Mouse (Mus musculus): Measurements from ENCODE around the gene Pik3c2b. TPM values are rescaled to one million over a fixed set of nuclear protein-coding genes. Genes with fewer than 3 reads are reported as not detected.
A peak's percentile ranks its signal among the peaks of the same experiment; 100 is the strongest.

Gene Pik3c2b
- total and polyA plus RNA-seq, 2 experiments from 2014 or later = 9.2 to 21.3 TPM

- no peak overlapping the region for H3K4me2 ChIP-seq (ENCODE audit: low read depth, low read length, poor library complexity, severe bottlenecking)
- WGBS = 59% methylated on average over 5 of the region's 5 CpGs
- H3K27ac ChIP-seq (ENCODE audit: low read depth, low read length) = no peak overlapping the region
- H3K9me3 ChIP-seq (ENCODE audit: low read length) = no peaks in the 10 kb centered on the region
- no peaks in the 10 kb centered on the region for H3K27me3 ChIP-seq (ENCODE audit: insufficient read depth, low read length)
- no peak for ATAC-seq (ENCODE audit: low FRiP score)
- H3K36me3 ChIP-seq (ENCODE audit: insufficient read depth, low read length) = peaks cover 42% of the 10 kb centered on the region
- H3K9ac ChIP-seq (replicated peaks; ENCODE audit: low read length, poor library complexity, severe bottlenecking) = no peak overlapping the region
- H3K4me1 ChIP-seq (ENCODE audit: insufficient read depth, low read length) = peaks cover 5% of the 10 kb centered on the region; the same call in 1 of the 2 replicates
- no peak overlapping the region for H3K4me3 ChIP-seq (ENCODE audit: low read depth, low read length)
- DNase-seq (ENCODE audit: low spot score) = no peak
- TF ChIP-seq CTCF (IDR thresholded peaks at IDR 0.05) = no peak
Observed at GRCm38 (mm10) chr1:133068268-133068667, 22.8 kb downstream of the Pik3c2b start.

- H3K9ac ChIP-seq (replicated peaks; ENCODE audit: low read length, poor library complexity, severe bottlenecking) = no peak overlapping the region
Observed at GRCm38 (mm10) chr1:133068669-133069274, 23.3 kb downstream of the Pik3c2b start.

GRCm38 (mm10) chr1:133069275-133070120 is 24.0 kb downstream of the Pik3c2b start:
- Histone ChIP-seq H3K9me3 (ENCODE audit: low read length) (no peaks in the 10 kb centered on the region), H3K36me3 (ENCODE audit: insufficient read depth, low read length) (peaks cover 44% of the 10 kb centered on the region), H3K27me3 (ENCODE audit: insufficient read depth, low read length) (no peaks in the 10 kb centered on the region), H3K4me2 (ENCODE audit: low read depth, low read length, poor library complexity, severe bottlenecking) (no peak overlapping the region), H3K9ac (replicated peaks; ENCODE audit: low read length, poor library complexity, severe bottlenecking) (no peak overlapping the region), H3K27ac (ENCODE audit: low read depth, low read length) (0 out of 2 replicates have a peak overlapping the region, but pooled peaks have one; percentile 3), H3K4me3 (ENCODE audit: low read depth, low read length) (no peak overlapping the region), H3K4me1 (ENCODE audit: insufficient read depth, low read length) (peaks cover 5% of the 10 kb centered on the region; the same call in 1 of the 2 replicates)
- no peak for TF ChIP-seq CTCF (IDR thresholded peaks at IDR 0.05)
- DNase-seq (ENCODE audit: low spot score) (no peak), ATAC-seq (ENCODE audit: low FRiP score) (0 out of 2 replicates have a peak, but pooled peaks have one; percentile 7)
- WGBS = 82% methylated on average over 12 of the region's 12 CpGs

More at GRCm38 (mm10) chr1:133068669-133069274, 23.3 kb downstream of the Pik3c2b start:
- Histone ChIP-seq H3K36me3 (ENCODE audit: insufficient read depth, low read length) (peaks cover 42% of the 10 kb centered on the region), H3K4me2 (ENCODE audit: low read depth, low read length, poor library complexity, severe bottlenecking) (no peak overlapping the region), H3K27ac (ENCODE audit: low read depth, low read length) (0 out of 2 replicates have a peak overlapping the region, but pooled peaks have one; percentile 3), H3K4me1 (ENCODE audit: insufficient read depth, low read length) (peaks cover 5% of the 10 kb centered on the region; the same call in 1 of the 2 replicates), H3K9me3 (ENCODE audit: low read length) (no peaks in the 10 kb centered on the region), H3K27me3 (ENCODE audit: insufficient read depth, low read length) (no peaks in the 10 kb centered on the region), H3K4me3 (ENCODE audit: low read depth, low read length) (no peak overlapping the region)
- ATAC-seq (ENCODE audit: low FRiP score) (peak; percentile 45; the same call in 1 of the 2 replicates), DNase-seq (ENCODE audit: low spot score) (peak; percentile 57)
- TF ChIP-seq CTCF (IDR thresholded peaks at IDR 0.05) = no peak
- WGBS = 80% methylated on average over 15 of the region's 15 CpGs

GRCm38 (mm10) chr1:133070157-133070556 is 24.7 kb downstream of the Pik3c2b start:
- TF ChIP-seq CTCF (IDR thresholded peaks at IDR 0.05) = no peak
- no peak for ATAC-seq (ENCODE audit: low FRiP score)
- Histone ChIP-seq H3K27me3 (ENCODE audit: insufficient read depth, low read length) (no peaks in the 10 kb centered on the region), H3K4me2 (ENCODE audit: low read depth, low read length, poor library complexity, severe bottlenecking) (no peak overlapping the region), H3K4me3 (ENCODE audit: low read depth, low read length) (no peak overlapping the region), H3K9me3 (ENCODE audit: low read length) (no peaks in the 10 kb centered on the region), H3K4me1 (ENCODE audit: insufficient read depth, low read length) (peaks cover 5% of the 10 kb centered on the region; the same call in 1 of the 2 replicates), H3K27ac (ENCODE audit: low read depth, low read length) (no peak overlapping the region), H3K9ac (replicated peaks; ENCODE audit: low read length, poor library complexity, severe bottlenecking) (no peak overlapping the region), H3K36me3 (ENCODE audit: insufficient read depth, low read length) (peaks cover 47% of the 10 kb centered on the region)
- 56% methylated on average over 5 of the region's 5 CpGs for WGBS
- no peak for DNase-seq (ENCODE audit: low spot score)

- peaks cover 42% of the 10 kb centered on the region for H3K36me3 ChIP-seq (ENCODE audit: insufficient read depth, low read length)
- 56% methylated on average over 16 of the region's 16 CpGs for WGBS
- no peak for TF ChIP-seq CTCF (IDR thresholded peaks at IDR 0.05)
Observed at GRCm38 (mm10) chr1:133071666-133072381, 26.4 kb downstream of the Pik3c2b start.

More at GRCm38 (mm10) chr1:133071666-133072381, 26.4 kb downstream of the Pik3c2b start:
- ATAC-seq (ENCODE audit: low FRiP score) (no peak), DNase-seq (ENCODE audit: low spot score) (peak; percentile 71)
- no peaks in the 10 kb centered on the region for H3K27me3 ChIP-seq (ENCODE audit: insufficient read depth, low read length)
- H3K9me3 ChIP-seq (ENCODE audit: low read length) = no peaks in the 10 kb centered on the region
- H3K4me3 ChIP-seq (ENCODE audit: low read depth, low read length) = no peak overlapping the region
- no peak overlapping the region for H3K27ac ChIP-seq (ENCODE audit: low read depth, low read length)
- H3K4me2 ChIP-seq (ENCODE audit: low read depth, low read length, poor library complexity, severe bottlenecking) = no peak overlapping the region
- H3K4me1 ChIP-seq (ENCODE audit: insufficient read depth, low read length) = peaks cover 5% of the 10 kb centered on the region; the same call in 1 of the 2 replicates
- H3K9ac ChIP-seq (replicated peaks; ENCODE audit: low read length, poor library complexity, severe bottlenecking) = no peak overlapping the region

All from midbrain, postnatal 0 days (tissue).